Mouse (Mus musculus) heart, embryonic 10.5 days (tissue): ENCODE measurements around the gene Atp6v0a1. TPM values are rescaled to one million over a fixed set of nuclear protein-coding genes. Genes with fewer than 3 reads are reported as not detected.

Experiments
- DNase-seq: peaks from one replicate; pipeline ENCODE4 v3.0.0-alpha.2; 2017; ENCODE audit warnings: low spot score
- H3K27ac ChIP-seq: fragments of 300-500 bp; sonication (generic); 2 replicates; pipeline ENCODE4 v1.5.1; 2016; ENCODE audit warnings: mild to moderate bottlenecking
- H3K27me3 ChIP-seq: fragments of 300-500 bp; sonication (generic); 2 replicates; pipeline ENCODE4 v1.6.1; 2016; ENCODE audit warnings: mild to moderate bottlenecking; ENCODE audit not compliant: poor library complexity, insufficient read depth, severe bottlenecking
- H3K36me3 ChIP-seq: fragments of 300-500 bp; sonication (generic); 2 replicates; pipeline ENCODE4 v1.6.1; 2016; ENCODE audit warnings: mild to moderate bottlenecking, moderate library complexity
- H3K4me1 ChIP-seq: fragments of 300-500 bp; sonication (generic); 2 replicates; pipeline ENCODE4 v1.6.1; 2016; ENCODE audit warnings: mild to moderate bottlenecking
- H3K4me3 ChIP-seq: fragments of 300-500 bp; sonication (generic); 2 replicates; pipeline ENCODE4 v1.5.1; 2016; ENCODE audit warnings: mild to moderate bottlenecking, moderate library complexity
- H3K9me3 ChIP-seq: fragments of 300-500 bp; sonication (generic); 2 replicates; pipeline ENCODE4 v1.6.1; 2016; ENCODE audit warnings: mild to moderate bottlenecking, moderate library complexity
- WGBS: fragments of 180-500 bp; shearing (Covaris S2); methylation state at CpG from one replicate; pipeline ENCODE4 v1.1.7; 2016; 5-methylcytosine and 5-hydroxymethylcytosine counted together
- polyA plus RNA-seq: library from polyadenylated mRNA; unstranded; fragments of >200 nt; fragmentation: Nextera tagmentation; extraction: Ambion mirVana; gene quantifications from 2 replicates; pipeline ENCODE4 v1.2.1, GENCODE M21; 2016

The Atp6v0a1 gene
- polyA plus RNA-seq, 1 experiment from 2014 or later = 54.4 TPM

- H3K4me3 ChIP-seq = no peak overlapping the region
- peak overlapping the region; percentile 89 for H3K27ac ChIP-seq
- H3K4me1 ChIP-seq = peaks cover 87% of the 10 kb centered on the region
- no peaks in the 10 kb centered on the region for H3K27me3 ChIP-seq
- no peak for DNase-seq
- H3K36me3 ChIP-seq = peaks cover 42% of the 10 kb centered on the region
- no peaks in the 10 kb centered on the region for H3K9me3 ChIP-seq
- 39% methylated on average over 5 of the region's 5 CpGs for WGBS
These were observed 49.5 kb downstream of the Atp6v0a1 start for GRCm38 (mm10) chr11:101058726-101059125.

- H3K4me1 ChIP-seq = peaks cover 94% of the 10 kb centered on the region
- H3K27ac ChIP-seq = peak overlapping the region; percentile 89
These were observed 50.2 kb downstream of the Atp6v0a1 start for GRCm38 (mm10) chr11:101059473-101059872.

GRCm38 (mm10) chr11:101060126-101060525 is 50.9 kb downstream of the Atp6v0a1 start:
- no peaks in the 10 kb centered on the region for H3K27me3 ChIP-seq
- H3K4me1 ChIP-seq = peaks cover 99% of the 10 kb centered on the region
- 19% methylated on average over 8 of the region's 8 CpGs for WGBS
- peak overlapping the region; percentile 89 for H3K27ac ChIP-seq
- DNase-seq = peak; percentile 88
- H3K4me3 ChIP-seq = no peak overlapping the region
- no peaks in the 10 kb centered on the region for H3K9me3 ChIP-seq
- H3K36me3 ChIP-seq = peaks cover 30% of the 10 kb centered on the region

More at GRCm38 (mm10) chr11:101059473-101059872, 50.2 kb downstream of the Atp6v0a1 start:
- 87% methylated on average over 10 of the region's 10 CpGs for WGBS
- Histone ChIP-seq H3K27me3 (no peaks in the 10 kb centered on the region), H3K4me3 (no peak overlapping the region), H3K9me3 (no peaks in the 10 kb centered on the region), H3K36me3 (peaks cover 37% of the 10 kb centered on the region)
- no peak for DNase-seq

- Histone ChIP-seq H3K9me3 (no peaks in the 10 kb centered on the region), H3K27ac (peak overlapping the region; percentile 93; the same call in 1 of the 2 replicates), H3K4me3 (no peak overlapping the region), H3K27me3 (no peaks in the 10 kb centered on the region), H3K4me1 (peaks cover 96% of the 10 kb centered on the region), H3K36me3 (peaks cover 22% of the 10 kb centered on the region; the same call in 1 of the 2 replicates)
- WGBS = 78% methylated on average over 5 of the region's 5 CpGs
- no peak for DNase-seq
These were observed 51.8 kb downstream of the Atp6v0a1 start for GRCm38 (mm10) chr11:101061049-101061448.

- 0 out of 2 replicates have a peak overlapping the region, but pooled peaks have one; percentile 6 for H3K4me3 ChIP-seq
- no peak for DNase-seq
- WGBS = 78% methylated on average over 12 of the region's 12 CpGs
- no peaks in the 10 kb centered on the region for H3K27me3 ChIP-seq
- peak overlapping the region; percentile 93 for H3K27ac ChIP-seq
- H3K36me3 ChIP-seq = peaks cover 14% of the 10 kb centered on the region; the same call in 1 of the 2 replicates
- H3K9me3 ChIP-seq = no peaks in the 10 kb centered on the region
- peaks cover 94% of the 10 kb centered on the region for H3K4me1 ChIP-seq
These were observed 53.1 kb downstream of the Atp6v0a1 start for GRCm38 (mm10) chr11:101062165-101062884.

- Histone ChIP-seq H3K27me3 (no peaks in the 10 kb centered on the region), H3K27ac (peak overlapping the region; percentile 93), H3K36me3 (peaks cover 9% of the 10 kb centered on the region; the same call in 1 of the 2 replicates), H3K4me3 (peak overlapping the region; percentile 6), H3K4me1 (peaks cover 86% of the 10 kb centered on the region), H3K9me3 (no peaks in the 10 kb centered on the region)
- WGBS = 53% methylated on average over 14 of the region's 14 CpGs
- no peak for DNase-seq
These were observed 53.9 kb downstream of the Atp6v0a1 start for GRCm38 (mm10) chr11:101062971-101063675.

GRCm38 (mm10) chr11:101063676-101064327 is 54.5 kb downstream of the Atp6v0a1 start:
- Histone ChIP-seq H3K27me3 (no peaks in the 10 kb centered on the region), H3K4me3 (peak overlapping the region; percentile 6), H3K36me3 (peaks cover 9% of the 10 kb centered on the region; the same call in 1 of the 2 replicates), H3K9me3 (no peaks in the 10 kb centered on the region), H3K4me1 (peaks cover 79% of the 10 kb centered on the region), H3K27ac (peak overlapping the region; percentile 93)
- DNase-seq = peak; percentile 94
- WGBS = 8% methylated on average over 12 of the region's 12 CpGs

GRCm38 (mm10) chr11:101064462-101064861 is 55.2 kb downstream of the Atp6v0a1 start:
- peaks cover 75% of the 10 kb centered on the region for H3K4me1 ChIP-seq
- peak overlapping the region; percentile 93 for H3K27ac ChIP-seq

GRCm38 (mm10) chr11:101065002-101065401 is 55.8 kb downstream of the Atp6v0a1 start:
- peak overlapping the region; percentile 93 for H3K27ac ChIP-seq
- H3K27me3 ChIP-seq = no peaks in the 10 kb centered on the region
- H3K4me1 ChIP-seq = peaks cover 71% of the 10 kb centered on the region
- H3K36me3 ChIP-seq = peaks cover 9% of the 10 kb centered on the region; the same call in 1 of the 2 replicates
- DNase-seq = no peak
- H3K9me3 ChIP-seq = no peaks in the 10 kb centered on the region
- 78% methylated on average over 9 of the region's 9 CpGs for WGBS
- no peak overlapping the region for H3K4me3 ChIP-seq

More at GRCm38 (mm10) chr11:101064462-101064861, 55.2 kb downstream of the Atp6v0a1 start:
- Histone ChIP-seq H3K36me3 (peaks cover 9% of the 10 kb centered on the region; the same call in 1 of the 2 replicates), H3K27me3 (no peaks in the 10 kb centered on the region), H3K4me3 (peak overlapping the region; percentile 6; the same call in 1 of the 2 replicates), H3K9me3 (no peaks in the 10 kb centered on the region)
- no peak for DNase-seq
- 61% methylated on average over 4 of the region's 4 CpGs for WGBS

- H3K4me1 ChIP-seq = peaks cover 64% of the 10 kb centered on the region
- WGBS = 23% methylated on average over 18 of the region's 18 CpGs
- peaks cover 14% of the 10 kb centered on the region for H3K27me3 ChIP-seq
- H3K27ac ChIP-seq = peak overlapping the region; percentile 76
- peaks cover 7% of the 10 kb centered on the region; the same call in 1 of the 2 replicates for H3K36me3 ChIP-seq
- H3K9me3 ChIP-seq = no peaks in the 10 kb centered on the region
- H3K4me3 ChIP-seq = peak overlapping the region; percentile 54
- peak; percentile 92 for DNase-seq
These were observed 57.5 kb downstream of the Atp6v0a1 start for GRCm38 (mm10) chr11:101066549-101067412.

- H3K36me3 ChIP-seq = peaks cover 3% of the 10 kb centered on the region; the same call in 1 of the 2 replicates
- H3K9me3 ChIP-seq = no peaks in the 10 kb centered on the region
- peaks cover 36% of the 10 kb centered on the region for H3K4me1 ChIP-seq
- peak within 1 kb of the TSS; percentile 91 for H3K27ac ChIP-seq
- peak within 1 kb of the TSS; percentile 93 for H3K4me3 ChIP-seq
- DNase-seq = peak; percentile 97
- 3% methylated on average over 35 of the region's 35 CpGs for WGBS
- H3K27me3 ChIP-seq = peaks cover 31% of the 10 kb centered on the region
These were observed 60.3 kb downstream of the Atp6v0a1 start, which contains the start of gene Naglu for GRCm38 (mm10) chr11:101069391-101070188. Gene Naglu, plus strand, starts transcription at chr11:101070012.
